Mouse (Mus musculus) myocyte (in vitro differentiated cells): ENCODE results near the gene Apba3. TPM values are rescaled to one million over a fixed set of nuclear protein-coding genes. Genes with fewer than 3 reads are reported as not detected.

Source experiments
- H3K27me3 ChIP-seq: one replicate; pipeline ENCODE4 v1.6.1; 2011; ENCODE audit not compliant: control insufficient read depth, insufficient read depth, insufficient read length
- H3K36me3 ChIP-seq: one replicate; pipeline ENCODE4 v1.6.1; 2011; ENCODE audit not compliant: control insufficient read depth, insufficient read depth
- H3K4me2 ChIP-seq: one replicate; pipeline ENCODE4 v1.6.1; 2011; ENCODE audit warnings: low read depth, control low read depth
- H3K4me3 ChIP-seq: one replicate; pipeline ENCODE4 v1.5.1; 2011; ENCODE audit warnings: mild to moderate bottlenecking, control low read depth, moderate library complexity
- H3K79me2 ChIP-seq: one replicate; pipeline ENCODE4 v1.6.1; 2011; ENCODE audit not compliant: control insufficient read depth, insufficient read depth
- H3ac ChIP-seq: one replicate; pipeline ENCODE4 v1.6.1; 2011; ENCODE audit not compliant: control insufficient read depth, insufficient read length
- CEBPB ChIP-seq: IDR thresholded peaks from 2 replicates; pipeline ENCODE4 v1.6.1; 2011; ENCODE audit warnings: mild to moderate bottlenecking, moderate library complexity; ENCODE audit not compliant: poor library complexity, insufficient read depth, severe bottlenecking
- E2F4 ChIP-seq: IDR thresholded peaks from one replicate; pipeline ENCODE4 v1.6.1; 2011; ENCODE audit warnings: mild to moderate bottlenecking, control low read depth, moderate library complexity; ENCODE audit not compliant: insufficient read depth
- MAX ChIP-seq: IDR thresholded peaks from one replicate; pipeline ENCODE4 v1.6.1; 2011; ENCODE audit warnings: low read depth, mild to moderate bottlenecking, control low read depth
- MYOD1 ChIP-seq, 3 experiments: IDR thresholded peaks; one replicate each; pipeline ENCODE4 v1.6.1; 2011; ENCODE audit warnings: control low read depth in 2 of 3, low read depth in 2 of 3, mild to moderate bottlenecking in 2 of 3, moderate library complexity in 1 of 3; ENCODE audit not compliant: insufficient read length in 2 of 3, control insufficient read depth in 1 of 3
- MYOG ChIP-seq, 3 experiments: IDR thresholded peaks; one replicate each; pipeline ENCODE4 v1.6.1; 2011; ENCODE audit warnings: control low read depth in 2 of 3, low read depth in 2 of 3, mild to moderate bottlenecking in 2 of 3; ENCODE audit not compliant: insufficient read length in 2 of 3, control insufficient read depth in 1 of 3, insufficient read depth in 1 of 3
- POLR2A ChIP-seq: IDR thresholded peaks from one replicate; pipeline ENCODE4 v1.6.1; 2011; ENCODE audit warnings: low read depth, mild to moderate bottlenecking, control low read depth, moderate library complexity; ENCODE audit not compliant: insufficient read length
- POLR2AphosphoS2 ChIP-seq: IDR thresholded peaks from one replicate; pipeline ENCODE4 v1.6.1; 2011; ENCODE audit warnings: low read depth, control low read depth; ENCODE audit not compliant: insufficient read length
- REST ChIP-seq: IDR thresholded peaks from one replicate; pipeline ENCODE4 v1.6.1; 2011; ENCODE audit warnings: mild to moderate bottlenecking, control low read depth, moderate library complexity; ENCODE audit not compliant: insufficient read depth, insufficient read length
- SRF ChIP-seq: IDR thresholded peaks from one replicate; pipeline ENCODE4 v1.6.1; 2011; ENCODE audit warnings: low read depth; ENCODE audit not compliant: control insufficient read depth, insufficient read length
- TCF12 ChIP-seq: IDR thresholded peaks from one replicate; pipeline ENCODE4 v1.6.1; 2011; ENCODE audit warnings: mild to moderate bottlenecking, control low read depth; ENCODE audit not compliant: poor library complexity, insufficient read depth, severe bottlenecking
- TCF3 ChIP-seq: IDR thresholded peaks from one replicate; pipeline ENCODE4 v1.6.1; 2011; ENCODE audit warnings: low read depth, control low read depth; ENCODE audit not compliant: insufficient read length
- USF1 ChIP-seq: IDR thresholded peaks from one replicate; pipeline ENCODE4 v1.6.1; 2011; ENCODE audit warnings: low read depth, mild to moderate bottlenecking, control low read depth, moderate library complexity
- polyA plus RNA-seq: library from polyadenylated mRNA; unstranded; fragments of >200 nt; fragmentation: generic; extraction: Trizol; gene quantifications from one replicate; pipeline ENCODE4 v1.2.1, GENCODE M21; 2012; ENCODE audit warnings: missing spikeins

The Apba3 gene
- polyA plus RNA-seq, 1 experiment: 166 TPM

DNA sequence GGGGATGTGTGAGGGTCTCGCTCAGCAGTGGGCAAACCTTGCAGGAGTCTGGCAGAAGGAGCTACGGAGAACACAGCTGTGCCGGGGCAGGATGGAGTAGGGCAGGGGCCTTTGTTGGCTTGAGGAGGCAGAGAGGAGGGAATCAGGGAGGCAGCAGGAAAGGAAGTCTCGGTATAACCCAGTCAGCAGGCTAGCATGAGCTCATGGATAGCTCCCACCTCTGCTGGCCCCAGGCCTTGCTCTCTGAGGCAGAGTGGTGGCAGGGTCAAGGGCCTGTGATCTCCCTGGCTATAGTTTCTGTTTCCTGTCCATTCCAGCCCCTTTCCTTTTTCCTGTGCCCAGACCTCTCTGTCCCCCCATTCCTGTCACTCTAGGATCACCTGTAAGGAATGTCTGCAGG is 35.5 kb downstream of the Apba3 start:
- no peaks in the 10 kb centered on the region for H3K27me3 ChIP-seq
- H3K4me2 ChIP-seq: peak overlapping the region; percentile 22
- TF ChIP-seq REST (no peak), TCF3 (no peak)
- H3K4me3 ChIP-seq: no peak overlapping the region
- H3K79me2 ChIP-seq: peaks cover 26% of the 10 kb centered on the region
- H3K36me3 ChIP-seq: no peaks in the 10 kb centered on the region
- H3ac ChIP-seq: no peak overlapping the region

DNA sequence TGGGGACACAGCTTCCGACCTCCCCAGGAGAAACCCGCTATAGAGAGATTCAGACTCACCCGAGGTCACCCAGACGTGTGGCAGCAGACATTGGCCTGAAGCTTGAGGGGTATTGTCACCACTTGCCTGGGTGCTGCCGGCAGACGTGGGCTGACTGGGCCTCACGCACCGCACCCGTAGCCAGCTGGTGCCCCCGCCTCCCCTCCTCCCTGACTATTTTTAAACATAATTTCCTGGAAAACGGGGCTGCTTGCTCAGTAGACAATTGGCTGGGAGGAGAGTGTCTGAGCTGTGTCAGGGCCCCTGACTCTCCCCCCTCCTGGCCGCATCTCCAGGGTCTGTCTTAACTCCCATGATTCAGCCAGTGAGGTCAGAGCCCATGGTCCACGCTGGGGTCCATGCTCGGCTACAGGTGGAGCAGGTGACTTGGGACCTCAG is 36.0 kb downstream of the Apba3 start:
- TF ChIP-seq POLR2AphosphoS2 (no peak), POLR2A (no peak), MAX (no peak), REST (no peak), E2F4 (no peak), CEBPB (no peak), USF1 (no peak), MYOG (IDR thresholded peaks at IDR 0.05; ENCODE audit: control insufficient read depth in 1 of 3, insufficient read depth in 1 of 3, insufficient read length in 2 of 3, low read depth in 2 of 3) (peak in 2 of 3 experiments; percentile 77 to 80), TCF12 (no peak), TCF3 (no peak), SRF (no peak), MYOD1 (IDR thresholded peaks at IDR 0.05; ENCODE audit: control insufficient read depth in 1 of 3, insufficient read length in 2 of 3, low read depth in 2 of 3) (peak in 1 of 3 experiments; percentile 67)
- no peak overlapping the region for H3ac ChIP-seq
- H3K27me3 ChIP-seq: no peaks in the 10 kb centered on the region
- no peak overlapping the region for H3K4me3 ChIP-seq
- no peaks in the 10 kb centered on the region for H3K36me3 ChIP-seq
- H3K79me2 ChIP-seq: peaks cover 21% of the 10 kb centered on the region
- peak overlapping the region; percentile 40 for H3K4me2 ChIP-seq

DNA sequence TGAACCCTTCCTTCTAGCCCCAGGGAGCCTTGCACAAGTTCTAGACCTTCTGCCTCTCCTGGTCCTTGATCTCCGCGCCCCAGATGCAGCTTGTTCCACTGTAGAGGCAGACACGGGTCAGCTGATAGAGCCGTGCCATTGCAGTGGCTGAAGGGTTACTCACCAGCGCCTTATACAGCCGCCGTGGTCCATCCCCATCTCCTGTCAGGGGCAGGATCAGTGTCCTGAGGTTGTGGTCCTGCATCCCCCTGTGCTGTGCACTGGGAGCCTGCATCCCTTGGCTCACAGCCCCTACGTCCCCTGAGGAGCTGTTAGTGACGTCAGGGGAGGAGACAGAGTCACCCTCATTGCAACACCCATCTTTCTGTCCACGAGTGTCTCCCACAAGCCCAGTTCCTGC is 36.5 kb downstream of the Apba3 start:
- Histone ChIP-seq H3ac (no peak overlapping the region), H3K27me3 (no peaks in the 10 kb centered on the region), H3K79me2 (peaks cover 18% of the 10 kb centered on the region), H3K4me2 (peak overlapping the region; percentile 40), H3K4me3 (no peak overlapping the region), H3K36me3 (no peaks in the 10 kb centered on the region)
- TF ChIP-seq POLR2A (no peak), CEBPB (no peak), TCF3 (no peak), MYOG (IDR thresholded peaks at IDR 0.05; ENCODE audit: control insufficient read depth in 1 of 3, insufficient read depth in 1 of 3, insufficient read length in 2 of 3, low read depth in 2 of 3) (no peak), USF1 (no peak), MAX (no peak), REST (no peak), SRF (no peak), MYOD1 (IDR thresholded peaks at IDR 0.05; ENCODE audit: control insufficient read depth in 1 of 3, insufficient read length in 2 of 3, low read depth in 2 of 3) (no peak), E2F4 (no peak), POLR2AphosphoS2 (no peak), TCF12 (no peak)

DNA sequence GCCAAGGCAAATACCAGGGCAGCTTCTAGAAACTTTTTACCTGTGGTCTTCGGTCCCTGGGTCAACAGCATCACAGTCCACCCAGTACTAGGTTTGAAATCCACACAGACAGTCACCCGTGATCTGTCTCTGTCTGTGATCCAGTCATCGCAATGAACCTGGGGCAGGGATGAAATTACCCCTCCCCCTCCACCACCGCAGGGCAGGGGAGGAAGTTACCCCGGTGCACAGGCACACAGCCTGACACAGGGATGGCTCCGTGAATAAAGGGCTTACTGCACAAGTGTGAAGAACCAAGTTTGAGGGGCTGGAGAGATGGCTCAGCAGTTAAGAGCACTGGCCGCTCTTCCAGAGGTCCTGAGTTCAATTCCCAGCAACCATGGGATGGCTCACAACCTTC is 37.0 kb downstream of the Apba3 start:
- no peaks in the 10 kb centered on the region for H3K36me3 ChIP-seq
- no peak overlapping the region for H3K4me3 ChIP-seq
- no peak overlapping the region for H3ac ChIP-seq
- H3K27me3 ChIP-seq: no peaks in the 10 kb centered on the region
- TF ChIP-seq MAX (no peak), MYOG (IDR thresholded peaks at IDR 0.05; ENCODE audit: control insufficient read depth in 1 of 3, insufficient read depth in 1 of 3, insufficient read length in 2 of 3, low read depth in 2 of 3) (no peak), POLR2A (no peak), MYOD1 (IDR thresholded peaks at IDR 0.05; ENCODE audit: control insufficient read depth in 1 of 3, insufficient read length in 2 of 3, low read depth in 2 of 3) (no peak), TCF12 (no peak), POLR2AphosphoS2 (no peak), USF1 (no peak), SRF (no peak), CEBPB (no peak), E2F4 (no peak), TCF3 (no peak)
- H3K79me2 ChIP-seq: peaks cover 13% of the 10 kb centered on the region
- H3K4me2 ChIP-seq: no peak overlapping the region

DNA sequence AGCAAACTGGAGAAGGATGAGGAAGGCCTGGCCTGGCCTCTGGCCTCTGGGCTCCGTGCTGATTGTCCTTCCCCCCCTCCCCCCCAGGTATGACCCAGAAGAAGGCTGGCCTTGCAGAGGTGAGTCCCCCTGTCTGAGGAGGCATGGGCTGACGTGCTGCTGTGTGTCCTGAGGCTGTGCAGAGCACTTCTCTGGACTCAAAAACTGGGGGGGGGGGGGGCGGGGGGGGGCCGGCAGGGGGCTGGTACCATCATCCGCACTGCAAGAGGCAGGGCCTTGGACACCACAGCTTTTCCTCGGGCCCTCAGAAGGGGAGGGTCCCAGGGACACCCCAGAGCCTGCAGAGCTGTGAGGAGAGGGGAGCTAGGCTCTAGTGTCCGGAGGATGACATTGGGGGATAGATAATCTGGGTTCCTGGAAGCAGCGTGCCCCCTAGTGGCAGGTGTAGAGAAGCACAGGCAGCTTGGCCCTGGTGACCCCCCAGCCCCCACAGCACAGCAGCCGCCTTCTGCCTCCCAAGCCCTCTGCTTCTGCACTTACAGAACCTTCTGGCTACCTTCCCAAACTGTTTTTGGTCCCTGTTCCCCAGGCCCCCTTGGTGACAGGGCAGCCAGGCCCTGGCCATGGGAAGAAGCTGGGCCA is 38.0 kb downstream of the Apba3 start:
- Histone ChIP-seq H3K4me2 (no peak overlapping the region), H3K79me2 (peaks cover 5% of the 10 kb centered on the region), H3K4me3 (no peak overlapping the region), H3ac (no peak overlapping the region), H3K36me3 (no peaks in the 10 kb centered on the region), H3K27me3 (no peaks in the 10 kb centered on the region)
- TF ChIP-seq MYOD1 (IDR thresholded peaks at IDR 0.05; ENCODE audit: control insufficient read depth in 1 of 3, insufficient read length in 2 of 3, low read depth in 2 of 3) (peak in 1 of 3 experiments; percentile 21), REST (no peak)
